Mouse (Mus musculus) liver (tissue): ENCODE results near the gene 1700016H13Rik.

ENCODE experiments used
- DNase-seq: peaks from one replicate; pipeline ENCODE4 v3.0.0-alpha.2; 2020; ENCODE audit warnings: mixed read lengths

1700016H13Rik gene

DNA sequence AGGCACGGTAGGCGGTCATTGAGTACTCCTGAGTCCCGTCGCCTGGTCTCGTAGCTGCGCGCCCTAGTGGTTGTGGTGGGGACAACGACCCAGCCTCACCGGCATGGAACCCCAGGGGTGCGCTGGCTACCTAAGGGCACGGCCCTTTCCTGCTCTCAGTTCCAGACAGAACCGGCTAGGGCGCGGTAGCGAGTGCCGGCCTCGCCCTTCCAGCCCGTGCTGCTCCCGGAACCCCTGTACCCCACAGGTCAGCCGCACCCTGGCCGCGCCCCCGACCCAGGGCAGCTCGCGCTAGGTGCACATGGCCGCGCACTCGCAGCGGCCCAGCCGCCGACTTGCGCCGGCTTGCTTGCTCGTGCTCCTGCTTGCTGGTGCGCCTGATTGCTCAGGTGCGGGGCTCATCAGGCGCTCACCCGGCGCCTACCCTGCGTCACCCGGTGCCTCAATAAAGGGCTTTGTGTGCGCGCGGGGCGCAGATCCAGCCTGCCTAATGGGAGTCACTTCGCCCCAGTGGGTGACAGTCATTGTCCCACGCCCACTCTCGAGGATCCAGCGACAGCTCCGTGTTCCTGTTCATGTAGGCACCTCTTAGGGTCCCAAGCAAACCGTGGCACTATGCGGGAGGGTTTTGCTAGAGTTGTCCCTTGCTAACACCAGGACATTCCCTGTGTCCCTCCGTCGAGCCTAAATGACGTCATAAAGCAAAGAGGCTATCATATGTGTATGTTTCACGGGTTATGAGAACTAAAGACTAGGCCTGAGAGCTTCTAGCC lies at the start of gene 1700016H13Rik:
TSS of gene 1700016H13Rik (minus strand) at position 665 of the 773 bp plus-strand sequence.
- peak; percentile 76 for DNase-seq

DNA sequence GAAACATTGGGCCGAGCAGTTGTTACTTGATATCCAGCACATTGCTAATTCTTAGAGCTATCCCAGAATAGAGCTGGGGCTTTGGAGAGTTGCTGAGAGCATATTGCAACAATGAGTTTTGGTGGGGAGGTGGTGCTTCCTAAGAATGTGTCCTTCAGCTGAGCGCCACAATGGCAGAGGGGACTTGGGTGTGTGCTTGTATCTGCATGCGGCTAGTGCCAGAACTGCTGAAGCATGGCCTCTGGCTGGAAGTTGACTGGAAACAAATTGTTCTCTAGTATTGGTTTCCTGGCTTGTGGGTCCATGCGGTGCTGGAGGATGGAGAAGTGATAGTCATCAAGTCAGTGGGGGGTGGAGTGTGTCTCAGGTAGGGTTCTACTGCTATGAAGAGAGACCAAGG lies 49.5 kb upstream of the 1700016H13Rik start:
- DNase-seq, result no peak

DNA sequence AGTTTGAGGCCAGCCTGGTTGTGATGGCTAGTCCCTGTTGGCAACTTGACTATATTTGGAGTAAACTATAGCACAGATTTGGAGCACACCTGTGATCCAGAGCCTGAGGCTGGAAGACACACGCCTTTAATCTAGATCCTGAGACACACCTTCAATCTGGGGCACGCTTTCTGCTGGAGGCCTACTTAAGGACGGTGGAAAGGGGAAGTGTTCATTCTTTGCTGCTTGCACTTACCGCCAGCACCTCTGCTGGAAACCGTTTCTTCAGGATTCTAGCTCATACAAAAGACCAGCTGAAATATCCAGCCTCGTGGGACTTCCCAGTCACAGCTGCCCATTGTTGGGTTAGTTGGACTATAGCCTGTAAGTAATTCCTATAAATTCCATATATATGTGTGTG lies 46.7 kb upstream of the 1700016H13Rik start:
- no peak for DNase-seq

DNA sequence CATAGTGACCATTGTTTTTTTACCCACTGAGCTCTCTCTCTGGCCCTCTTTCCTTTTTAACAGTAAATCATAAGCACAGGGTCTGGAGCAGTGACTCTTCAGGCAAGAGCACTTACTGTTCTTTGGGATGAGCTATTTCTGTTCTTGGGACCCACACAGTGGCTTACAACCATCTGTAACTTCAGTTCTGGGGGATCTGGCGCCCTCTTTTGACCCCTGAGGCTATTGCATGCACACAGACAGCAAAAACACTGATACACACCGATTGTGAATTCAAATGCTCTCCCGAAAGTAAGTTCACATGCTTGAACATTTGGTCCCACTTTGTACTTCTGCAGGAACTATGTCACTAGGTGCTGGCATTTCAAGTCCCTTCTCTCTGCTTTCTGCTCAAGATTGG lies 45.7 kb upstream of the 1700016H13Rik start:
- peak; percentile 55 for DNase-seq

DNA sequence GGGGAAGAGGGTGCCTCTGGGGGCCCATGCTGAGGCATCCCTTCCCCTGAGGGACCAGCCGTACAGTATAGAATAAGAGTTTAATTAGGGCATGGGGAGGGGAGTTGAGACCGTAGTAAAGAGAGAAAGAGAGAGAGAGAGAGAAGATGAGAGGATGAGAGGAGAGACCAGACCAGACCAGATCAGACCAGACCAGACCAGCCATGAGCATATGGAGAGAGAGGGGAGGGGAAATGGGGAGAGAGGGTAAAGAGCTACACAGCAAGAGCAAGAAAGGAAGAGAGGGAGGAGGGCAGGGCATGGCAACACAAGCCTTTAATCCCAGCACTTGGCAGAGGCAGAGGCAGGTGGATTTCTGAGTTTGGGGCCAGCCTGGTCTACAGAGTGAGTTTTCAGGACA lies 44.9 kb upstream of the 1700016H13Rik start:
- DNase-seq, result no peak

DNA sequence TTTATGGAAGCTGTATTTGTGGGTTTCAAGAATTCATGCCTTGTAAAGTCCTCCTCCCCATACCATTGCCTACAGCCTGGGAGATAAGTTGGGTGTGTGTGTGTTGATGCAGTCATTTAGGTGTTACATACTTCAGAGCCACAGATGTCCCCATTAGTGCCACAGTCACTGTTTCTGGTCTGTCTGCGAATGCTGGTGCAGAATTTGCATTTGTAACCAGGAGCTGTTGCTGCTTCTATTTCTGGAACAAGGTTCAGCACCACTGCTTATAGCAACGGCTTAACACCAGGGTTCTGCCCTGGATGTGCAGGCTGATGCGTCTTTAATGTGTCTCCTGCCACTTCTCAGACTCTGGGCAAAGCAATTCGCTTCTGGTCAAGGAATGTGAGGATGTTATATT lies 43.7 kb upstream of the 1700016H13Rik start:
- no peak for DNase-seq

DNA sequence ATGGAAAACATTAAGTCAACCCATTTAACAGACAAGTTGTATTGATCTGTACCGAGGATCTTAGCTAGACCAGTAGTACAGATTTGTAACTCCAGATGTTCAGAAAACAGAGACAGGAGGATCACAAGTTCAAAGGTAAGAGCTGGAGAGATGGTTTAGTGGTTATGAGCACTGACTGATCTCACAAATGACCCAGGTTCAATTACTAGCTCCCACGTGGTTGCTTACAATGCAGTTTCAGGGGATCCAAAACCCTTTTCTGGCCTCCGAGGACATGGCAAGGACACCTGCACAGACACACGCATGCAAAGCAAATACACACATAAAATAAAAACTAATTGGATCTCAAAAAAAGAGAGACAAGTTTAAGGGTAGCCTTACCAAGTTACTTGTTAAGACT lies 42.8 kb upstream of the 1700016H13Rik start:
- DNase-seq, result no peak

DNA sequence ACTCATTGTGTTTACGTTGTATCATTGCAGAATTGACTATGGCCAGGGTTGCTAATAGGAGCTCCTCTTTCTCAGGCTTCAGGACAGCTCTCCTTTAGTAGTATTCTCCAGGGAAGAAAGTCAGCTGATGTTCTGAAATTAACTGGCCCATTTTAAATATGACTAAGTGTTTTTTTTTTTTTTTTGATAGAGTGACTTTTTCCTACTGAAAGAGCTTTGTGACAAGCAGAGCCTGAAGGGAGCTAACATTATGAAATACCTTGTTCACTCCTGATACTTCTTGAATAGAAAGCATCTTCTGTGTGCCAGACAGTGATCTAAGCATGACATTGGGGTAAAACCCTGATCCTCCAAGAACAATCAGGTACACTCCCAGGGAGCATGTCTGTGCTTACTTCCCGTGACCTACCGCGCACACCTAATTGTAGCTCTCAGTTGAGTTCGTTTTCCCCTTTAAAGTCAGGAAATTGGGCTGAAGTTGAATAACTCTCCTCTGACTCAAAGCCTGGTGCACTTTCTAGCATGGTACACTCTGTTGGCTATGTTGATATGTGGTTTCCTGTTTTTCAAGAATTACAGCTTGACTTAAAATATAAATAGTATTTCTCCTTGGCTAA lies 42.2 kb upstream of the 1700016H13Rik start:
- no peak for DNase-seq

DNA sequence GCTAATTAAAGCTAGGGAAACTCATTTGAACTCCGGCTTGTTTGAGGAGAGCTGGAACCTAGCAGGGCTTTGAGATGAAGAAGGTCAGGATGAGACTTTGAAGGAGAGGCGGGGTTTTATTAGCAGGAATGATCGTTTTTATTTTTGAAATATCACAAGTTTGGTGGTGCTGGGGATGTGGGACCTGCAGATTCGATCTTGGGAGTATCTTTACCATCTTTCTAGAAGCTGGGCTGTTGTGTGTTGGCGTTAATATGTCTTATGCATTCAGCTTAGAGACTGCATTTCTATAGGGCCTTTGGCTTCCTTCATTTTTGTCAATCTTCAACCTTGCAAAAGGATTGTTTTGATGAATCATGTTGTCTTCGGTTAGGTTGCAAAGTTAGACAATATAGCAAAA lies 38.3 kb upstream of the 1700016H13Rik start:
- no peak for DNase-seq

DNA sequence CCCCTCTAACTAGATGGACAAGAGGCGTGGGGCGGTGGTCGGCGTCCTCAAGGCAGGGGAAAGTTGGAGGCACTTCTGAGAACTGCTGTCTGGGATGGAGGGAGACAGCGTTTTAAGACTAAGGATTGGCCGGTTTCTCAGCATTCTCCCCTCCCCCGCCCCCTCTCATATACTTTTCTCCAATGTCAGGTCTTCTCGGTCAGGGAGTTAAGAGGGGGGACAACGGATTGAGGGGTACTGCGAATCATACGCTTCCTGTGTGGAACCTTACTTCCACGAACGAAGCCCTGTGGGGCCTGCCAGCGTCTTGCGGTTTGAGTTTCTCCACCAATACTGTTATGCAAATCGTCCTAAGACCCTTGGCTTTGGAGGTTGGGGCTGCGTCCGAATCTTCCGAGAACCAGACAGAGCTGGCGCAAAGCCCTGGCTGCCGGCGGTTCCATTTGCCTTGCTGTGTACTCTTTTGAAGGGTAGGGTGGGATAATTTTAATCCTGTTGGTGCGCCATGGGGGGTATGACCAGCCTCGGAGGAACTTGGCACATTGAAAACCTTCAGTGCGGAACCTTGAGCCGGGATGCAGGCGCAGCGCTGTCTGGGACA lies 37.3 kb upstream of the 1700016H13Rik start:
- peak; percentile 10 for DNase-seq

DNA sequence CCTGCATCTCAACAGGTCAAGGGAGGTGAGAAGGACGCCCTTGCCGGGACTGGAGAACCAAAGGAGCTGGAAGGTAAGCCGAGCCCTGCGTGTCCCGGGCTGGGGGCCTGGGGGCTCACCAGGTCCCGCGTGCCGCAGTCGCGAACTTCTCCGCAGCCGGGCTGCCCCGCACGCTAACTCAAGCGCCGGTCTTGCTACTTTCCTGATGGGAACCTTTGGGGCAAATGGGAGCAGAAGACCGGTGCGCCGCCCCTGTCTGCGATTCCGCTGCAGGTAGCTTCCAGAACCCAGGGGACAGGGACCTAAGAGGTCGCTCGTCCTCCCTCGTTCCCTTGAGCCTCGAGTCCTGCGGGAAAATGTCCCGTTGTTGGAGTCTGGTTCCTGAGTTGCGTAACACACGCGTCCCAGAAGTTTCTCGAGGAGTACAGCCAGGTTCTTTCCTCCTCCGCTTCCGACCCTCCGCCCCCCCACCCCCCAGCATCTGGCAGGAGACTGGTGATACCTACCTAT lies 36.8 kb upstream of the 1700016H13Rik start:
- DNase-seq, result peak; percentile 15

DNA sequence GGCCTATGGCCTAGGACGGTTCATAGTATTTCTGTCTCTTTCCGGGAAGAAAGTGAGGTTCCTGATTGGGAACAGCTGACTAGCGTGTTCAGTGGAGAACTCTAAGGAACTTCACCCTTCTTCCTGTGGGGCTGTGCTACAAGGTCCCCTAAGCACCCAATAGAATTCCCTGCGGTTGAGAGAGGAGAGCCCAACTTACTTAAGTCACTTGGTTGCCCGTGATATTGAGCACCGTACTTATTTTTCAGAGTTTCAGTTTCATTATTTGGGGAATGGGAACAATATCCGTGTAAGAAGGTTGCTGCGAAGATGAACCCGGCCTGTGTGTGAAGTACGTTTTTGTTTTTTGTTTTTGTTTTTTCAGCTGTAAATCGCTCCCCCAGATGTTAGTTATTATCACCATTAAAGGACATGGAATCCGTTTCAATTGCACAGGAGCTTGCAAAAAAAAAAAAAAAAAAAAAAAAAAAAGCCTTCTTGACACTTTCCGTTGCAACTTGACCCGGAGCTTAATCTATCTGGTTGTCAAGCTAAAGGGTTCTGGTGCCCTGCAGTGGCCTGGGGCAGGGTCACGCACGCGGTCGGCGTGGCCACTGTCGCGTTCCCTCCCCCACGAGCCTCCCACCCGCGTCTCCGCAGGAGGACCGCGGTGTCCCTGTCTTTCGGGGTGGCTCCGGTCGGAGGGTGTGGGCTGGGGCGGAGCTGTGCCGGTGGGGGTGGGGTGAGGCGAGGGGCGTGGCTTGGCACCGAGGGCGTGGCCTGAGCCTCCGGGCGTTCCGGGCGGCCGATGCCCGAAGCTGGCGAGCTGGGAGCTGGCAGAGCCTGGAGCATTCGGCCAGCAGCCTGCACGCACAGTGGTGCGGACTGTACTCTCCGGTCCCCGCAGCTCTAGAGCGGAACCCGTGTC lies 36.1 kb upstream of the 1700016H13Rik start, which contains the start of gene Aff1:
TSS of gene Aff1 (plus strand) at position 751 of the 907 bp plus-strand sequence.
- peak; percentile 96 for DNase-seq

DNA sequence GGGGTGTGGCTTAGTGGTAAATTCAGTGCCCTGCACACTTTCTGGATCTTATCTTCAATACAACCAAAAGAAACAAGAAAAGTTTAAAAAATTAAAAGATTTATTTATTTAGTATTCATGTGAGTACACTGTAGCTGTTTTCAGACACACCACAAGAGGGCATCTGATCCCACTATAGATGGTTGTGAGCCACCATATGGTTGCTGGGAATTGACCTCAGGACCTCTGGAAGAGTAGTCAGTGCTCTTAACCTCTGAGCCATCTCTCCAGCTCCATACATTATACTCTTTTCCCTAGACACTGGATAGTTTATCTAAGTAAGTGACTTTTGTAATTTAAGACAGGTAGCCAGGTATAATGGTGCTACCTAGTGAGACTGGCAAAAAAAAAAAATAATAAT lies 35.4 kb upstream of the 1700016H13Rik start:
- no peak for DNase-seq

DNA sequence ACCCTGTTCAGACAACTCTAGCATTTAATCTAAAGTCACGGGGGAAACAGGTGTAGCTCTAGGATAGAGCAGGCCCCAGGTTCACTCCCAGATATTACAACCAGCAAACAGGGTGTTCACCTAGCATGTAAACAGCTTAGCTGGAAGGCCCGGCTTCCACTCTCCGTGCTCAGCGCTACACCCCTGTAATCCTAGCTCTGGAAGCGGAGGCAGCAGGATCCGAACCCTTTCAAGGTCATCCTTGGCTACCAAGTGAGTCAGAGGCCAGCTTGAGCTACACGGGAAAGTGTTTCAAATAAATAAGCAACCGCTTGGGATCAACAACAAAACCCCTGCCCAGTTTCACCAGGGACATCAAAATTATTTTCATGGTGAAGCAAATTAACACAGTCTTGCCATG lies 34.4 kb upstream of the 1700016H13Rik start:
- no peak for DNase-seq

DNA sequence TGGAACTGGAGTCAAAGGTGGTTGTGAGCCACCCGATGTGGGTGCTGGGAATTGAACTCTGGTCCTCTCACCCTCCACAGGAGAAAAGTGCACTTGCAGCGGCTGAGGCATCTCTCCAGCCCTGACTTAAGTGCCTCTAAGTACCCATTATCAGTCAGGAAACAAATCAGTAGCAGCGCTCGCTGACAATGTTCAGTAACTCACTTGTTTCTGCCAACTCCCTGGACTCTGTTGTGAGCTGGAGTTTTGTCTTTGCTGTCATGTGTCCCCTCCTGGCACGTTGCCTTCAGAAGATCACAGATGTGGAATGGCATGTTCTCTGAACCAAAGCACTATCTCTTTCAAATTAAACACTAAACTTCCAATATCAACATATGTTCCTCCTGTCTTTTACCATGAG lies 33.8 kb upstream of the 1700016H13Rik start:
- no peak for DNase-seq

DNA sequence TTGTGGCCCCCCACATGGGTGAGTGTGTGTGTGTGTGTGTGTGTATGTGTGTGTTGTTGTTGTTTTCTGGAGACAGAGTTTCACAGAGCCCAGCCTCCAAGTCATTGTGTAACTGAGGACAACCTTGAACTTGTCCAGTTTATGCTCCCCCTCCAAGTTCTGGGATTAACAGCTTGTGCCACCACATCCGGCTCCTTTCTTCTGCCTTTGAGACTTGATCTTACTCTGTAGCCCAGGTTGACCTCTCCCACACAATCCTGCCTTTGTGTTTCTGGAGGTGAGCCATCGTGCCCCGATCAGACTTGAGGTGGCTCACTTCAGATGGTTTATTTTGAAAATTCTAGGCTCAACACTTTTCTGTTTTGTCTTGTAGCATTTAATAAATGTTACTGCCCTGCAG lies 26.0 kb upstream of the 1700016H13Rik start:
- DNase-seq, result no peak

DNA sequence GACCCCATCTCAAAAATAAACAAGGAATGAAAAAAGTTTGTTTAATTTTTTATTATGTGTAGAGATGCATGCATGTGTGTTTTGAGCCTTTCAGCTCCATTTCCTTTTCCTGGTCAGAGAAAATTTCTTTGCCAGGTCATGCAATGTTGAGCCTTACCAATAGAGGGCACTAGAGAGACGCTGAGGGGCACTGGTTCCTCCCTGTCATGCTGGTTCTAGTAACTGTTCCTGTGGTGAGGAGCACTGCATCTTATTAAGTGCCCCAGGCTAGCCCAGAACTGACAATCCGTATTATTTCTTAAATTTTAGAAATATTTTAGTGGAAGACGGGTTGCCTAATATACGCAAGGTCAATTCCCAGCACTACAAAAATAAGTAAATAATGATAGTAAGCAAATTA lies 24.6 kb upstream of the 1700016H13Rik start:
- DNase-seq, result peak; percentile 77

DNA sequence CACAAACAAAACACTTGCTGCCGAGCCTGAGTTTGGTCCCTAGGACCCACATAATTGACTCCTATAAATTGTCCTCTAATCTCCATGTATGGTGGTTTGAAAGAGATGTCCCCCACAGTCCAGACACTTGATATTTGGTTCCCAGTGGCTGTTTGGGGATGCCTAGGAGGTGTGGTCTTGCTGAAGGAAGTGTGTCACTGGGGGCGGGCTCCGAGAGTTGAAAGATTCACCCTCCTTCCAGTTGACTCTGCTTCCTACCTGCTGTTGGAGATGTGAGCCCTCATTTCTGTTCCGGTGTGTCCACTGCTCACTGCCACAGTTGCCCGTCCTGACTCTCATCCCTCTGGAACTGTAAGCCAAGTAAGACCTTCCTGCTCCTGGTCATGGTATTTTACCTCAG lies 23.2 kb upstream of the 1700016H13Rik start:
- no peak for DNase-seq

DNA sequence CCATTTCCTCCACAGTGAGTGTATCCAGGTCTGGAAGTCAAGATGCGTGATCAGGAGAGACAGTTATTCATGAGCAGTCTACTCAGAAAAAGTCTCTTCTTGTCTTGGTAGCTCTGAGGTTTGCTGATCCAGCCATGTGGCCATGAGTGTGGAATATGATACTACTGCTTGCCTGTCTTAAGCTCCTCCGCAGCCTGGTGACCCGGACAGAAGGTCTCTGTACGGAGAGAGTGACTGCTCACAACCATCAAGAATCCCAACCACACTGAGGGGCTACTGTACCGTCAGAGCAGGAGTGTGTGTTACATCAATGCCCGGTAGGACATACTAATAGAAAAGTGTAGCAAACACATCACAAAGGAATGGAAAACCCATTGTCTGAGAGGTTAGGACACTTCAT lies 22.1 kb upstream of the 1700016H13Rik start:
- DNase-seq, result no peak

DNA sequence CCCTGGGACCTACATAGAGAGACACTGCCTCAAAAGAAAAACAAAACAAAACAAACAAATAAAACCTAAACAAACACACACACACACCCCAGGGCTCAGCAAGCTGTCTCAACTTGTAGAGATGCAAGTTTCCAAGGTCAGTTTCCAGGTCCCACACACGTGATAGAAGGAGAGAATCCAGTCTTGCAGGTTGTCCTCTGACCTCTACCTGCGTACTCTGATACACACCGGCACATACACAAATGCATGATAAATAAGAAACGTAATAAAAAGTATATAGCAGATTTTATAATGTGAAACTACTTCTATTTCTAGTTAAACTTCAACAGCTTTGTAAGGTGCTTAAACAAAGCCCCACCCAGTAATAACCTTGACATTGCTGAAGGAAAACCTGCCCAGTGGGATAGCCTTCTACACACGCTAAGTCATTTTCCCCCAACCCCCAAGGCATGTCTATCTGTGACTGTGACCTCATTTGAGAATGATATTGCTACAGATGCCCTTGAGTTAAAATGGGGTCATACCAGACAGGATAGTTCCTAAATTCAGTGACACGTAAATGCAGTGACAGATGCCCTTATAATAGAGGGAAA lies 20.6 kb upstream of the 1700016H13Rik start:
- DNase-seq, result no peak

DNA sequence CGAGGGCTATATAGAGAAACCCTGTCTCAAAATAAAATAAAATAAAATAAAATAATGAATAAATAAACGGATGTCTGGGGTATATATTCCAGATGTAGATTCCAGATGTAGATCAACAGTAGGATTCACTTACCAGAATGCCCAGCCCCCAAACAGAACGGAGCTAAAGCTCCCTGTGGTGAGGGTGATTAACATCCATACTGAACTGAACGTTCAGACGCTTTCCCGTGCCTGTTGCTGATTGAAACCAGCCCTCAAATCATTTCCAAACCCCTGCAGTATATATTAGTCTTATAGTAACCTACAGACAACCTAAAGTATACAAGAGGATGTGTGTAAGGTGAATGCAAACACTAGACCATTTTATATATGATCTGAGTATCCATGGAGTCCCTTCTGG lies 18.7 kb upstream of the 1700016H13Rik start:
- no peak for DNase-seq

DNA sequence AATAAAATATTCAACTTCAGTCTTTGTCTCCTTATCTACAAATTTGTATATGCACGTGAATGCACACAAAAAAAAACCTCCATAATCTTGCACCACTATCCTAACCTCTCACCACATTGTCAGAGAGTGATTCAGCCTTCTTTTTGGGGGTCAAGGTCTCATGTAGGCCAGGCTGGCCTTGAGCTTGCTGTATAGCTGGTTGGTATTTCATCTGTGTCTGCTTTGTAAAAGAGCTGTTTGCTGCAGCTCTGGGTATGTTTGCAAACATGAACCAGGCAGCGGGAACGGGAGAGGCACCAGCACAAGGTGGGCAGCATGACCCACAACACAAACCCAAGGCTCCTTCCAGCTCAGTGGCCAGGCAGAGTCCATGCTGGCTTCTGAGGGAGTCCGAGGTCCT lies 17.8 kb upstream of the 1700016H13Rik start:
- DNase-seq, result no peak
